8 mouse cellular contexts compared by ENCODE assay signal in the genomic region with DNA sequence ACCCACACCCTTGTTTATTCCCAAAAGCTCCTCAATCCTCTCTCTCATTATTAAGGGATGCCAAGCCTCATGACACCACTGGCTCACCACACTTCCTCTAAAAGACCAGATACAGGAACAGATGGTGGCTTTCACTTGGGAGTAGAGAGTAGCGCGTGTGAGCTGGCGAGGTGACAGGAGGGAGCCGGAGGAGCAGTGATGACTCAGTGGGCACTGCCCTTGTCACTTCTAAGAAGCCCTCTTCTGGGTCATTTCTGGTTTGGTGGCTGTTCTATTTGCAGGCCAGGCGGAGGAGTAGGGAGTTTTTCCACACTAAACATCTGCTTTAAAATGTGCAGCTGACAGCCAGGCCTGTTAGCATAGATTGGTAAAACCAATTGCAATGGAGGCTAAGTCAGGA. TPM values are rescaled to one million over a fixed set of nuclear protein-coding genes. Genes with fewer than 3 reads are reported as not detected.
A peak's percentile ranks its signal among the peaks of the same experiment; 100 is the strongest.
DNase-seq lines count a peak whose midpoint lies in the region; ATAC-seq lines count a peak whose summit lies in the region.

No protein-coding gene starts in this region.

- peak; percentile 46 for DNase-seq in forebrain, embryonic 14.5 days (ENCODE audit: low spot score)
- DNase-seq in forebrain, embryonic 10.5 days (ENCODE audit: extremely low spot score, low spot score), result no peak
- DNase-seq in spleen, postnatal 36 days (ENCODE audit: low spot score in 2 of 2), result peak; percentile 20 to 22
- DNase-seq in spleen, adult 12 weeks (ENCODE audit: low spot score), result no peak
- peak; percentile 64 for DNase-seq in gastrocnemius, postnatal 10 days
- peak; percentile 81 for DNase-seq in left cerebral cortex, postnatal 4 days
- no peak for DNase-seq in thymus, adult 18-20 months
- DNase-seq in yolk sac, embryonic 10.5 days (ENCODE audit: low spot score), result no peak

- H3K4me1 ChIP-seq in forebrain, embryonic 14.5 days (ENCODE audit: control insufficient read depth, insufficient read depth, low read length), result no peaks in the 10 kb centered on the region
- H3K4me1 ChIP-seq in forebrain, embryonic 10.5 days, result peaks cover 10% of the 10 kb centered on the region

- no peak overlapping the region for H3K4me2 ChIP-seq in forebrain, embryonic 14.5 days (ENCODE audit: low read length)

- H3K9ac ChIP-seq in forebrain, embryonic 14.5 days (ENCODE audit: low read length), result no peak overlapping the region

- H3K27ac ChIP-seq in forebrain, embryonic 14.5 days (ENCODE audit: low read depth, low read length), result no peak overlapping the region
- no peak overlapping the region for H3K27ac ChIP-seq in forebrain, embryonic 10.5 days

- intact Hi-C loops in left cerebral cortex, postnatal 4 days (cut with DNase I), result no loop called here

- H3K4me3 ChIP-seq in forebrain, embryonic 14.5 days (ENCODE audit: low read depth, low read length), result no peak overlapping the region
- no peak overlapping the region for H3K4me3 ChIP-seq in forebrain, embryonic 10.5 days

- ATAC-seq in forebrain, embryonic 14.5 days, result peak; percentile 50; the same call in 1 of the 2 replicates

- 0 out of 2 replicates have a peak, but pooled peaks cover 3% of the 10 kb centered on the region for H3K36me3 ChIP-seq in forebrain, embryonic 14.5 days (ENCODE audit: control insufficient read depth, insufficient read depth, low read length)
- H3K36me3 ChIP-seq in forebrain, embryonic 10.5 days (replicated peaks), result peaks cover 35% of the 10 kb centered on the region

- H3K27me3 ChIP-seq in forebrain, embryonic 14.5 days (replicated peaks; ENCODE audit: control insufficient read depth, insufficient read depth, low read length), result no peaks in the 10 kb centered on the region
- no peaks in the 10 kb centered on the region for H3K27me3 ChIP-seq in forebrain, embryonic 10.5 days (ENCODE audit: poor library complexity, severe bottlenecking)

- WGBS in forebrain, embryonic 14.5 days, result 78% methylated on average over 5 of the region's 5 CpGs
- WGBS in forebrain, embryonic 10.5 days, result 90% methylated on average over 5 of the region's 5 CpGs

- H3K9me3 ChIP-seq in forebrain, embryonic 14.5 days (replicated peaks; ENCODE audit: control insufficient read depth, low read length), result no peaks in the 10 kb centered on the region
- no peaks in the 10 kb centered on the region for H3K9me3 ChIP-seq in forebrain, embryonic 10.5 days

RNA-seq across cellular contexts. Expression of a gene that starts 11.5 kb away (rescaled TPM):
- 9.6 and 10.9 TPM in 2 replicates for polyA plus RNA-seq in forebrain, embryonic 14.5 days (2014; fragmentation: Nextera tagmentation; extraction: Ambion mirVana)
- polyA plus RNA-seq in forebrain, embryonic 10.5 days (2016; fragmentation: Nextera tagmentation; extraction: Ambion mirVana), result 20.0 and 20.5 TPM in 2 replicates
- total RNA-seq in gastrocnemius, postnatal 10 days (2021), result 100 to 1,000 TPM in 1 of 2 experiments, 10 to 100 TPM in 1; 92.0 to 114 TPM
- 10 to 100 TPM; 33.2 to 35.2 TPM for total RNA-seq in left cerebral cortex, postnatal 4 days (2021)

Comparison
In these comparisons a context has a peak if more than half of its experiments do, and no peak if none do; other contexts are left out.
1. DNase-seq: peak in forebrain, embryonic 14.5 days (single experiment), spleen, postnatal 36 days (2 of 2), gastrocnemius, postnatal 10 days (single experiment) and left cerebral cortex, postnatal 4 days (single experiment); none in forebrain, embryonic 10.5 days (single experiment), spleen, adult 12 weeks (single experiment), thymus, adult 18-20 months (0 of 2) and yolk sac, embryonic 10.5 days (single experiment).